In genomic region chr12:81915176-81915950, GRCm38 (mm10) we compare ENCODE assay signal across 9 mouse cellular contexts. TPM values are rescaled to one million over a fixed set of nuclear protein-coding genes. Genes with fewer than 3 reads are reported as not detected.
A peak's percentile ranks its signal among the peaks of the same experiment; 100 is the strongest.
DNase-seq lines count a peak whose midpoint lies in the region; ATAC-seq lines count a peak whose summit lies in the region.
"Had no signal": no experiment of that assay in that cellular context is flagged by ENCODE, and none has a peak within 500 bp of the region (broad histone marks: within the 10 kb centered on the region; RNA-seq: fewer than 3 reads in every experiment).

No protein-coding gene starts in this region.

- H3K36me3 ChIP-seq in hindbrain, embryonic 10.5 days: peaks cover 33% of the 10 kb centered on the region
- peaks cover 25% of the 10 kb centered on the region for H3K36me3 ChIP-seq in hindbrain, embryonic 12.5 days
- peaks cover 26% of the 10 kb centered on the region for H3K36me3 ChIP-seq in forebrain, embryonic 13.5 days (ENCODE audit: poor library complexity, severe bottlenecking)
- peaks cover 35% of the 10 kb centered on the region for H3K36me3 ChIP-seq in hindbrain, embryonic 13.5 days
- H3K36me3 ChIP-seq in midbrain, embryonic 14.5 days (ENCODE audit: control insufficient read depth, insufficient read depth, low read length): peaks cover 35% of the 10 kb centered on the region

- H3K9me3 ChIP-seq in hindbrain, embryonic 10.5 days: no peaks in the 10 kb centered on the region
- H3K9me3 ChIP-seq in hindbrain, embryonic 12.5 days (replicated peaks): no peaks in the 10 kb centered on the region
- H3K9me3 ChIP-seq in forebrain, embryonic 13.5 days (replicated peaks): no peaks in the 10 kb centered on the region
- H3K9me3 ChIP-seq in hindbrain, embryonic 13.5 days: no peaks in the 10 kb centered on the region
- no peaks in the 10 kb centered on the region for H3K9me3 ChIP-seq in midbrain, embryonic 14.5 days (ENCODE audit: control insufficient read depth, low read length)

- no peak overlapping the region for H3K27ac ChIP-seq in hindbrain, embryonic 10.5 days
- no peak overlapping the region for H3K27ac ChIP-seq in hindbrain, embryonic 12.5 days
- H3K27ac ChIP-seq in forebrain, embryonic 13.5 days: no peak overlapping the region
- H3K27ac ChIP-seq in hindbrain, embryonic 13.5 days: no peak overlapping the region
- no peak overlapping the region for H3K27ac ChIP-seq in midbrain, embryonic 14.5 days (replicated peaks; ENCODE audit: low read depth, low read length)

- no peaks in the 10 kb centered on the region for H3K4me1 ChIP-seq in hindbrain, embryonic 10.5 days (replicated peaks)
- H3K4me1 ChIP-seq in hindbrain, embryonic 12.5 days: no peaks in the 10 kb centered on the region
- no peaks in the 10 kb centered on the region for H3K4me1 ChIP-seq in forebrain, embryonic 13.5 days
- H3K4me1 ChIP-seq in hindbrain, embryonic 13.5 days (replicated peaks): peaks cover 8% of the 10 kb centered on the region
- no peaks in the 10 kb centered on the region for H3K4me1 ChIP-seq in midbrain, embryonic 14.5 days (ENCODE audit: control insufficient read depth, insufficient read depth, low read length)

- WGBS in hindbrain, embryonic 10.5 days: 61% methylated on average over 2 of the region's 2 CpGs
- 65% methylated on average over 2 of the region's 2 CpGs for WGBS in hindbrain, embryonic 12.5 days
- WGBS in forebrain, embryonic 13.5 days: 53% methylated on average over 2 of the region's 2 CpGs
- WGBS in hindbrain, embryonic 13.5 days: 61% methylated on average over 2 of the region's 2 CpGs
- WGBS in midbrain, embryonic 14.5 days: 59% methylated on average over 2 of the region's 2 CpGs

- no peak for ATAC-seq in hindbrain, embryonic 12.5 days (ENCODE audit: low FRiP score)
- peak; percentile 71; the same call in 1 of the 2 replicates for ATAC-seq in forebrain, embryonic 13.5 days
- 0 out of 2 replicates have a peak, but pooled peaks have one; percentile 28 for ATAC-seq in hindbrain, embryonic 13.5 days (ENCODE audit: low FRiP score)
- no peak for ATAC-seq in midbrain, embryonic 14.5 days (ENCODE audit: low FRiP score, low TSS enrichment)

- DNase-seq in hindbrain, embryonic 10.5 days (ENCODE audit: low spot score): peak; percentile 76
- peak; percentile 43 for DNase-seq in brain, embryonic 18.5 days (ENCODE audit: low read depth, low spot score)
- DNase-seq in layer of hippocampus, postnatal 25 days (ENCODE audit: extremely low spot score in 1 of 2, low spot score in 1 of 2): peak; percentile 47 to 80
- DNase-seq in midbrain, embryonic 14.5 days: peak; percentile 88
- peak; percentile 28 to 71 for DNase-seq in spleen, postnatal 10 days (ENCODE audit: low spot score in 2 of 2)

- no peak overlapping the region for H3K4me2 ChIP-seq in hindbrain, embryonic 12.5 days (replicated peaks)
- no peak overlapping the region for H3K4me2 ChIP-seq in forebrain, embryonic 13.5 days
- no peak overlapping the region for H3K4me2 ChIP-seq in hindbrain, embryonic 13.5 days
- no peak overlapping the region for H3K4me2 ChIP-seq in midbrain, embryonic 14.5 days (ENCODE audit: low read length)

- H3K27me3 ChIP-seq in hindbrain, embryonic 10.5 days (ENCODE audit: insufficient read depth, poor library complexity, severe bottlenecking): no peaks in the 10 kb centered on the region
- no peaks in the 10 kb centered on the region for H3K27me3 ChIP-seq in hindbrain, embryonic 12.5 days
- no peaks in the 10 kb centered on the region for H3K27me3 ChIP-seq in forebrain, embryonic 13.5 days
- no peaks in the 10 kb centered on the region for H3K27me3 ChIP-seq in hindbrain, embryonic 13.5 days
- no peaks in the 10 kb centered on the region for H3K27me3 ChIP-seq in midbrain, embryonic 14.5 days (ENCODE audit: control insufficient read depth, insufficient read depth, low read length)

- no peak overlapping the region for H3K9ac ChIP-seq in hindbrain, embryonic 12.5 days
- H3K9ac ChIP-seq in forebrain, embryonic 13.5 days: no peak overlapping the region
- no peak overlapping the region for H3K9ac ChIP-seq in hindbrain, embryonic 13.5 days
- no peak overlapping the region for H3K9ac ChIP-seq in midbrain, embryonic 14.5 days (replicated peaks; ENCODE audit: low read length)

- H3K4me3 ChIP-seq in hindbrain, embryonic 10.5 days: no peak overlapping the region
- H3K4me3 ChIP-seq in hindbrain, embryonic 12.5 days: no peak overlapping the region
- no peak overlapping the region for H3K4me3 ChIP-seq in forebrain, embryonic 13.5 days
- no peak overlapping the region for H3K4me3 ChIP-seq in hindbrain, embryonic 13.5 days
- no peak overlapping the region for H3K4me3 ChIP-seq in midbrain, embryonic 14.5 days (replicated peaks; ENCODE audit: low read depth, low read length)
- H3K4me3 ChIP-seq: myocyte had no signal

RNA-seq across cellular contexts. Expression of gene Pcnx, which starts 55.5 kb away (rescaled TPM):
- polyA plus RNA-seq in hindbrain, embryonic 10.5 days (2016; fragmentation: Nextera tagmentation; extraction: Ambion mirVana): 8.9 and 9.0 TPM in 2 replicates
- 13.1 and 18.1 TPM in 2 replicates for polyA plus RNA-seq in hindbrain, embryonic 12.5 days (2016; fragmentation: Nextera tagmentation; extraction: Ambion mirVana)
- polyA plus RNA-seq in forebrain, embryonic 13.5 days (2015; fragmentation: Nextera tagmentation; extraction: Ambion mirVana): 8.6 and 14.1 TPM in 2 replicates
- 10.1 and 10.5 TPM in 2 replicates for polyA plus RNA-seq in hindbrain, embryonic 13.5 days (2015; fragmentation: Nextera tagmentation; extraction: Ambion mirVana)
- 100 to 1,000 TPM in 1 of 2 experiments, 10 to 100 TPM in 1; 93.8 to 110 TPM for total RNA-seq in layer of hippocampus, postnatal 25 days (2021)
- polyA plus RNA-seq in midbrain, embryonic 14.5 days (2014; fragmentation: Nextera tagmentation; extraction: Ambion mirVana): 9.0 and 16.5 TPM in 2 replicates

Comparison
In these comparisons a context has a peak if more than half of its experiments do, and no peak if none do; other contexts are left out.
1. ATAC-seq: peak in forebrain, embryonic 13.5 days (single experiment) and hindbrain, embryonic 13.5 days (single experiment); none in hindbrain, embryonic 12.5 days (single experiment) and midbrain, embryonic 14.5 days (single experiment).
2. Peak in every context shown above with its lines, with median percentiles within 50 percentile points of each other: DNase-seq.